Mouse (Mus musculus): Measurements from ENCODE around the gene Gm30302.
"Not testable (repeated sequence)": the region's sequence is repeated elsewhere in the genome, so short reads cannot be mapped to it uniquely, and the experiment has no call there.

Gm30302 gene

DNA sequence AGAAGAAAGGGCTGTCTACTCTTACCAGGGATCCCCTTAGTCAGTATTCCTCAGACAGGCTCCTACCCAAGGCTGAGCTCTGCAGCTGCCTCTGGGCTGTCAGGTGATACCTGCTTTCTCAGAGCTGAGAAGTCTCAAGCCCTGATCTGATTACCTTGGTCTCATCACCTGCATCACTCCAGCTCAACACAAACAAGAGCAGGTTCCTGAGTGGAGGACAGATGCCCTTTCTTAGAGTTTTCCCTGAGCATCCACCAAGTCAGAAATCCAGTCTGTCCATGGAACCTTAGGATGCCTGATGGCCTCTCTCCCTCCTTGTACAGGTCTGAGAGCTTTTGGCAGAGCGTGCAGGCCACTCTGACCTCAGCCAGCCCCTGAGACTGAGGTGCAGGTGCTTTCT lies at the start of gene Gm30302:
TSS of gene Gm30302 (minus strand) at position 101 of the 400 bp plus-strand sequence.
- no peak for DNase-seq (ENCODE audit: low spot score)

DNA sequence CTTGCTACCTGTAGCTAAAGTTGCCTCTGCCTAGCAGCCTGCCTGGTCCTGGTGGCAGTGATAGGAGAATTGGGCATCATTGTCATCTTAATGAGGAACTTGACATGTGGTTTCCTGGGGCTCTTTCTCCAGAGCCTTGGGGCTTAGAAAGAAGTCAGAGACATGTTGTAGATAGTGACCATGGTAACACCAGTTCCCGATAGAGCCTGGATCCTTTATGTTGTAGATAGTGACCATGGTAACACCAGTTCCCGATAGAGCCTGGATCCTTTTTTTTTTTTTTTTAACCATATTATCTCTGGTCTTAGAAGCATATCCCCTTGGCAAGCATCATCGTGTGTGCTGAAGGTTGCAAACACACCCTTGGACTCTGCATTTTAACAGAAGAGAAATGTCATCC lies 48.0 kb upstream of the Gm30302 start:
- DNase-seq (ENCODE audit: low spot score): no peak

DNA sequence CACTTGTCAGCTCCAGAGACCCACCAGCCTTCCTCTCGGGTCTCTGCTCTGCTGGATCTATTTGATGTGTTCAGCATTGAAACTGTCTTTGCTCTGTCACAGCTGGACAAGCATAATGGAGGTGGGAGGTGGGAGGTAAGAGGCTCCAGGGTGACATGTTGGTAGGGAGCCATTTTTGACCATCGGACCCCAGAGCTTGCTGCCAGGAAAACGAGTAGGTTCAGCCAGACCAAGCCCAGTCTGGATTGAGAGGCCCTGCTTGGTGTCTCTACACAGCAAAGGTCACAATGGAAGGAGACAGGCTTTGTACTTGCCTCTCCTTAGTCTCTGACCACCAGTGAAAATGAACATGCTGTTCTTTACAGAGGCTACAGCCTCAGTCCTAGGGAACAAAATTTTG lies 47.3 kb upstream of the Gm30302 start:
- no peak for DNase-seq (ENCODE audit: low spot score)

DNA sequence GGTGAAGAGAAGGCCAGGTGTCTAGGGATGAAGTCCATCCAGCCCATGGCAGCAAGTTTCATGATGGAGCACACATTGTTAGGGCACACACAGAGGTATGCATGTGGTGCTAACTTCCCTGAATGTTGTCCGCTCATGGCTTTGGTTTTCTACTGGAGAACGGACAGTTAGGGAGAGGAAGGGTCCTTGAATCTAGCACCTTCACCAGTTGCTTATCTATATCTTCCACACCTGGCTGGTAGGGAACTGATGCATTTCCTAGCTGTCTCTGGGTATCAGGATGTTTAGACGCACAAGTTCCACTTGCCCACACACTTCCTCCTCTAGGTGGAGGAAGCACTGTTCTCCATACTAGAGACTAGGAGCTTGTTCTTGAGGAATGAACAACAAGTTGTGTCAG lies 46.9 kb upstream of the Gm30302 start:
- no peak for DNase-seq (ENCODE audit: low spot score)

DNA sequence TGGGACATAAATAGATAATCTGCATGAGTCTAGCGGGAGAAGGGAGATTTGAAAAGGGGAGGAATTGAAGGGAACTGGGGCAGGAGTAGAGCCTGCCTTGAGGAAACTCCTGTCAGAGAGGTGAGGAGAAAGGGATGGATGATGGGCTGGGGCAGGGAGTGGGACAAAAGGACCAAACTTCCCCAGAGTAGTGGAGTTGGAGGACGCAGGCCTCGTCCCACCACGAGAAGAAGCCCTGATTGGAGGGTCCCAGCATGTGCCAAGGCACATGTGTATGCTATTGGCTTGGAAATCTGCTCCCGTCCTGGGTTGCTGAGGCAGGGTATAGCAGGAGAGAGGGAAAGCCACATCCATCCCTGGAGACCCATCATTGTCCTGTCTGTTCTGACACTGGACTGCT lies 45.3 kb upstream of the Gm30302 start:
- DNase-seq (ENCODE audit: low spot score): no peak

DNA sequence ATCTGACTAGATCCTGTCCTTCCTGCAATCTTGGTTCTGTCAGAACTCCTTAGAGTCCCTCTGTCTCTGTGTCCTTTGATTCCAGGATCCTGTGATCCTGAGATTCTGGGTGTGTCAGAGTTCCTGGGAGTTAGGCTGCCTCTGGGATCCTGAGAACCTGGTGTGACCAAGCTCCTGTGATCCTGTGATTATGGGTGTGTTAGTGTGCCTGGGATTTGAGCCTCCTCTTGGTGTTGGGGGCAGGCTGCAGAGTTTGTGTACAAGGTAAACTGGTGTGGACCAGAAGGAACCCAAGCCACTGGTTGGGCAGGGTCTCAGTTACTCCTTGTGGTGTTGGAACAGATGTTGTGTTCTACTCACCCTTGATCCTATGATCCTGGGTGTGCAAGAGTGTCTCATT lies 42.4 kb upstream of the Gm30302 start:
- no peak for DNase-seq (ENCODE audit: low spot score)

DNA sequence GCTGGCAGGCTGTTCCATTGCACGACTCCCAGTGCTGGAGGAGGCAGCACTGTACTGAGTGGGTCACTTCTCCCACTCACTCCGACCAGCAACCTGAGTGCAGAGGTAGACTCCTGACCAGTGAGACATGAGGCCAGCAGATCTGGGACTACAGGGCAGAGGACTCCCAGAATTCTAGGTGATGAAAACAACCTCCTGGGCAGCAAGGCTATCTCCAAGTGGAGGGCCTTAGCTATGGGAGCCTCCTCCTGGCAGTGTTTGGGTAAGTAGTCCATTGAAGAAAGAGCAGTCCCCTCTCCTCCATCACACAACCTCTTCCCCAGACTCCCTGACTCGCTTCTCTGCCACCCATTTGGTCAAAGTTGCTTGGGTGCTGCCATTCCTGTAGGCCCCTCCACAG lies 31.6 kb upstream of the Gm30302 start:
- DNase-seq (ENCODE audit: low spot score): no peak

DNA sequence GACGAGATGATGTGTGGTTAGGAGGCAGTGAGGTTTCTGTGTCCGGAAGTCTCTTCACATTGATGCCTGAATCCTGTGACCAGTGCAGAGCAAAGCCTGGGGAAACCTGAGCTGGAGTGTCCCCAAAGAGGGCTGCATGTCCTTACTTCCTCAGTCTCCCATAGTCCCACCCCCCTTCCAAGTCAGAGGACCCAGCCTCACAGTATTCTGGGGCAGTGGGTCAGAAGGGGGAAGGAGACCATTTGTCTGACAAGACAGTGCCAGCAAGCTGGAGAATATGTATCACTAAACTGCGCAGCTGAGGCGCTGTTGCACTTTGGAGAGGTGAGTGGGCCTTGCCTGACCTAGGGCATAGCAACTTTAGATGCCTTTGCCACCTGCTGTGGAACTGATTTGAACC lies 26.5 kb upstream of the Gm30302 start:
- DNase-seq (ENCODE audit: low spot score): no peak

DNA sequence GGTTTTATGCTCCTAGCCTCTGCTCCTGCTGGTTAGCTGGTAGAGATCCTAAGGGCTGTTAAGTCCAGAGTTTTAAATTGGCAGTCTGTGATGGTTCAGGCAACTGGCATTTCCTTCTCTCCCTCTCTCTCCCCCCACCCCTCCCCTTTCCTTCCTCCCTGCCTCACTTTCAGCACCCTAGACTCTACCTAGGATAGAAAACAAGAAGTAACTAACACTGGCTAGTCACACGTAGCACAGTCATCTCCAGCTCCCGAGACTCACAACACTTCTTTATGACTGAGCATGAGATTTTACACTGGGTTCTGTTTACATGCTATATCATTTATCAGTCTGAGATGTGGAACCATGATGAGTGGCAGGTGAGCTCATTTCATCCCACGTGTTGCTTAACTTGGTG lies 16.2 kb upstream of the Gm30302 start:
- no peak for DNase-seq (ENCODE audit: low spot score)

DNA sequence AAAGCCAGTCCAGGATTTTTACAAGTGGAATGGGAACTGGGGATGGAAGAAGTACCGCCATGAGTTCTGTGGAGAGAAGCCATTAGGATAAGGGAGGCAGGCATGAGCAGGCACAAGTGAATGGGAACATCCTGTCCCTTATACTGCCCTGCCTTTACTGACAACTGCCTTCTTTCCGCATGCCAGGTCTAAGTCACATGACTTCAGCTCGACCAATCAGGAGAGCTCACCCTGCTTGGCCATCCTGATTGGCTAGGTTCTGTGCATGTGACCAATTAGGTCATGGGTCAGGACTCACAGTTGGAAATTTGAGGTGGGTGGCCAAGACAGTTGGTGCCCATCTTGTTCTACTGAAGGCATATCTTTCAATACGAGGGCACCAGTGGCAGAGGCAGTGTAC lies 15.6 kb upstream of the Gm30302 start:
- DNase-seq (ENCODE audit: low spot score): no peak

DNA sequence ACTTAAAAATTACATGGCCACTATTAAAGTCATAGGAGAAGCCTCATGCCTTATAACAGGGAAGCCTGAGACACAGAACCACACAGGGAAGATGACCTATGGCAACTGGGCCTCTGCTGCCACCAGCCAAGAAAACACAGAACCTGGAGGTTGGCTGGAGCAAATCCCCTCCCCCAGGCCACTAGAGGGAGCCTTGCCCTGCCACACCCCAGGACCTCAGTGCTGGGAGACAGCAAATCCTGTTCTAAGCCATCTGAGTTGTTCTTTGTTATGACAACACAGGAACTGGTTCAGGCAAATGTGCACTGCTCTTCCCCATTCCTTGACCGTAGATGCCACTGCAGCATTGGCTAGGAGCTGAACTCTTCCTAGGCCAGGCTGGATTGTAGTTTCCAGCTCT lies 8.3 kb upstream of the Gm30302 start:
- DNase-seq (ENCODE audit: low spot score): no peak

DNA sequence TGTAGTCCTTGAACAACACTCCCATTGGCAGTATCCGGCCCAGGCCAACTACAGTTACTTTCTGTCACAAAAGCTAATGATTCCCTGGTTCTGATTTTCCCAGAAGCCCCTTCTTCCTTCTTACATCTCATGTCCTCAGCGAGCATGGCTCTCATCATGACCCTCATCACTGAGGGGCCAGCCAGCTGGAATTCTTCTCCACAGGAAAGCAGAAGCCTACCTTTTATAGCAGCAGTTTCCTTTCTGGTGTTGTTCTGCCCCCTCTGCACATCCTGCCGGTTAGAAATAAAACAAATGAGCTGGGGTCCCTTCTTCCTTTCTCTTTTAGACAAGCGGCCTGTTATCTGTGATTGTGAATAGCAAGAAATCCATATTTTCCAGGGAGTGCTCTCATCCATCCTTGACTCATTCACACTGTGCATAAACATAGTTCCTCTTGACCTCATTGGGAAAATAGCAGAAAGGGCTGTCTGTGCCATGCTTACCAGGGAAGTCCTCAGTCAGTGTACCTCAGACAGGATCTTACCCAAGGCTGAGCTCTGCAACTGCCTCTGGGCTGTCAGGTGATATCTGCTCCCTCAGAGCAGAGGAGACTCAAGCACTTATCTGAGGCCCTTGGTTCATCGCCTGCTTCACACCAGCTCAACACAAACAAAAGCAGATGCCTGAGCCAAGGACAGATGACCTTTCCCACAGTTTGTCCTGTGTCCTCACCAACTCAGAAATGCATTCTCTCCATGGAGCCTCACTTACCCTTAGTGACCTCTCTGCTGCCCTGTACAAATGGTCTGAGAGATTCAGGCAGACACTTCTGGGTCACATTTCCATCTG lies 10.0 kb downstream of the Gm30302 start:
- no peak for DNase-seq (ENCODE audit: low spot score)

DNA sequence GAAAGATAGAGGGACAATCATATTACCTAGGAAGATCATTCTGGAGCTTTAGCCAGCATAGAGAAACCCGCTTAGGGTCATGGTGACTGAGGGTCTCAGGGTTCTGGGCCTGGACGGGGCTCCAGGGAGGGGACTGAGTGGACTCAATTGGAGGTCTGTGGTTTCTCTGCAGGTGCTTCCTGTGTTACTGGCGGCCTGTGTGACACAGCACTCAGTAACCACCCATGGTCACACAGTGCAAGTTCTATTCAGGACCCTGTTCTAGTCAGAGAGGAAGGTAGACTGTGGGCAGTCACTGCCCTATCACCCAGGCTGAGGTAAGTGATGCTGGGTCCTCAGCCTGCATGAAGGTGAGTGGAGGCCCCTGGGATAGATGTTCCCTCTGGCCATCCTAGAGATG lies 14.9 kb downstream of the Gm30302 start:
- no peak for DNase-seq (ENCODE audit: low spot score)

DNA sequence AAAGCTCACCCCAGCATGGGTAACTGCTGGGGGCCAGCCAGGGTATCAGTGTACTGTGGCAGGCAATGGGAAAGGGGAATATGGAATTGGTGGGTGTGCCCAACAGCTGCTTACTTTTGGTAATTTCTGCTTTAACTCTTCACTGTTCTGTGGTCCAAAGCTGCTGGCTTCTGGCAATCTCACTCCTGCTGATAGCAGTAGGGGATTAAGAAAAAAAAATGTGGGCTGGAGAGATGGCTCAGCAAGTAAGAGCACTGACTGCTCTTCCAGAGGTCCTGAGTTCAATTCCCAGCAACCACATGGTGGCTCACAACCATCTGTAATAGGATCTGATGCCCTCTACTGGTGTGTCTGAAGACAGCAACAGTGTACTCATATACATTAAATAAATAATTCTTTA lies 27.3 kb downstream of the Gm30302 start:
- not testable (repeated sequence) for DNase-seq (ENCODE audit: low spot score)

DNA sequence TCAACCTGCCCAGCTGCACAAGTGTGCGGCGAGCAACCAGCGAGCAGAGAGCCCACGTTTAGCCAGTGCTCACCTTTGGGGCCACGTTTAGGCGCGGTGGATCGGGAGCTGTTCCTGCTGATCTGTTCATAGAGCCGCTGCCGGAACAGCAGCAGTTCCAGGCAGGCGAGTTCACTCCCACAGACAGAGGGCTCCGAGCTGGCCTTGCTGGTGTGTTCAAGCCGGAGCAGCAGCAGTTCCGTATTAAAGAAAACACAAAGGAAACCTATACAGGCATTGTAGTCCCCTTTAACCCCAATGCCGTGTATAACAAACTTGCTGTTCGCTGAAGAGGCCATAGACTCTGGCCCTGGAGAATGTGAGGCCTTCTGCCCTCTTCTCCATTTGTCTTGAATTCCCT lies 29.7 kb downstream of the Gm30302 start:
- DNase-seq (ENCODE audit: low spot score): no peak

DNA sequence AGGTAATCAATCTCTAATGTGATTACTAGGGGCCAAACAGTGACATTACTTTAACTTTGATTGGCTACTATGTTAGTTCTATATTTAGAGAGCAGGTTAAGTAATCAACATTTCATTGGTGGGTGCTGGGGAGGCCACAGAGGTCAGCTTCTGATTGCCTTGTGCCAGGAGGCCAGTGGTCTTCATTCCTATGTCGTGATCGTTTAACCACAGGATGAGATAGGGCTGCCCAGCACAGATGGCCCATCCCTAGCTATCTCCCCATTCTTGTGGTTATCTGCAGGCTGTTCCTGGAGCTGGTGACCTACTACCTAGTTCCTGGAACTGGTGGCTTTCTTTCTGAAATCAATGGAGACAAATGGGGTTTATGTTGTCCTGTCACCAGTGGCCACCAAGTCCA lies 30.8 kb downstream of the Gm30302 start:
- no peak for DNase-seq (ENCODE audit: low spot score)

DNA sequence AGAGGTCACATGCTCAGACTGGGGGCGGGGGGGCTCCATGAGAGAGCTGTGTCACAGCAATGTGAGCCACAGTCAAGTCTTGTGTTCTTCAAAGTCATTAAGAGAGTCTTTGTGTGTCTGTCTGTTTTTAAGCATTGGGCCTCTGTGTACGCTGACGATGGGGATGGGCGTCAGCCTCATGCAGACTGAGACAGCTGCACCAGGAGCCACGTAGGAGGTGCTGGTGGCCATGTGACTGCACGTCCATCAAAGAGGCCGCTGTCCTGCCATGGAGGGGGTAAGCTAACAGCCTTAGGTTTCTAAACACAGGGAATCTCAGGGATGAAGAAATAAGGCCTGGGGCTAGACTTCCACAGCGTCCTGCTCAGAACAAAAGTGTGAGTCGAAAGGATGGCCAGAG lies 32.5 kb downstream of the Gm30302 start:
- DNase-seq (ENCODE audit: low spot score): no peak

DNA sequence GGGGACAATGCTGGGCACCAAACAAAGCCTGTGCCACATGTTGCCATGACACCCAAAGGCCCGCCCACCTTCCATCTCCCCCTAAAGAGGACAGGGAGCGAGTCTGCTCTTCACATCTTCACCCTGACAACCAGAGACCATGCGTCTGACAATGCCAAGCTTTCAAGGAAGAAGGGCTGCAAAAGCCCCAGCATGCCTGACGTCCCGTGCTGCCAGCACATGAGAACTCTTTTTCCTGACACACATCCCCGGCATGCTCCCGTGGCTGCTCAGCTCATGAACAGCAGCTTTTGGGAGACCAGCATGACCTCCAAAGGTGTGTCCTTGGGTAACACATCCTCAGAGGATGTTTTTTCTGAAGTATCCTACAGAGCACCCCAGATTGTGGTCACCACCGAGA lies 33.5 kb downstream of the Gm30302 start:
- no peak for DNase-seq (ENCODE audit: low spot score)

DNA sequence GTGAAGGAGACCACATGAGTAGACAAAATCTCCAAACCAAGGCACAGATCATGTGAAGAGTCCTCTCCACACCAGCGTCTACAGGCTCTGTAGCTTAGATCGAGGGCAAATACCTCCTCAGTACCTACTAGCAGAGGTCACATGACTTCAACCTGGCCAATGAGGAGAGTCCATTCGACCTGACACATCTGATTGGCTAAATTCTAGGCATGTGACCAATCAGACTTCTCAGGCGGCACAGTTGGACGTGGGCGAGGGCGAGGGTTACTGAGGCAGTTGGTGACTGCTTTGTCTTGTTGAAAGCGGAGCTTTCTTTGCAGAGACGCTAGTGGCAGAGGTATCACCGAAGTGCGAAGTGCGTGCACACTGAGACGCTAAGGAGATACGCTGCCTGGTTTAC lies 36.6 kb downstream of the Gm30302 start:
- no peak for DNase-seq (ENCODE audit: low spot score)

DNA sequence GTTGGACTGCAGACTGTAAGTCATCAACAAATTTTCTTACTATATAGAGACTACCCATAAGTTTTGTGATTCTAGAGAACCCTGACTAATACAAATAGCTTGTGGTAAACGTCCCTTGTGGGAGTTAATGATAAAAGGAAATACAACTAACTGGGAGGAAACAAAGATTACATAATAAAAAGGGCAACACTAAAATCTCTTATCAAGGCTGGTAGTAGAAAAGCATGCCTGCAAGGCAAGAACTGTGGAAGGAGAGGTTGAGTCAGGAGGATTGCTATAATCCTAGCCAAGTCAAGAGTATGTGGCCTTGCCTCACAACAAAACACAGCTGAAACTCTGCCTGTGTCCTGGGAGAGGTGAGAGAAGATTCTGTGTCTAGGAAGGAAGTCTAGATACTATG lies 38.1 kb downstream of the Gm30302 start:
- DNase-seq (ENCODE audit: low spot score): no peak

DNA sequence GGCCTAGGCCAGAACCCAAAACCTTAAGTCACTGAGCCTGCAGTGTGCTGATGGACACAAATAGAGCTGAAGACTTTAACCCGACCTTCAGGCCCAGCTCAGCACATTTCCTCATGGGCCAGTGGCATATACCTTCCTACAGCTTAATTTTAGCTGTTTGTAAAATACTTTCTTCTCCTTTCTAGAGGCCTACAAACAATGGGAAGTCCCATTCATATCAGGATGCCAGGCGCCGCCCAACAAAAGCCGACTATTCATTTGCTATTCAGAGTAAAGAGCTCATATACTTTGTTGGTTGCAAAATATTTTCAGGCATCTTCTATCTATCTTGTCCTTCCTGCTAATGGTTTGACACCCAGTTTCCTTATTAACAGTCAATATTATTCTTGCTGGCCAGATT lies 40.8 kb downstream of the Gm30302 start:
- no peak for DNase-seq (ENCODE audit: low spot score)

DNA sequence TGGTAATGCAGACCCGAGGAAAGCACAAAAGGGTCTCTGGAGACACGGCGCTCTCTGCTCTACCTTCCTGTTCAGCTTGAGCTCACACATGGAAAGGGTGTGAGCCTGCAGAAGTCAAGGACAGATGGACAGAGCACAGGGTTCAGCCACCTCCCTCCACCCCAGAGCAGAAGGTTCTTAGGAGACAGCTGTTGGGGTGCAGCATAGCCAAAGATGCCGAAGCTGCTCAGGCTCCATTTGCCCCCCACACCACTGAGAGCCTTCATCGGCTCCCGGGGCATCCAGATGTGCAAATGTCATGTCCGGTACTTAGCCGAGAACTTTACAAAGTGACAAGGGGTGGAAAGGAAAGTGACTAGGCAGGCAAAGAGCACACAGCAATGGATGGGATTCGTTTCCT lies 42.2 kb downstream of the Gm30302 start:
- DNase-seq (ENCODE audit: low spot score): no peak

DNA sequence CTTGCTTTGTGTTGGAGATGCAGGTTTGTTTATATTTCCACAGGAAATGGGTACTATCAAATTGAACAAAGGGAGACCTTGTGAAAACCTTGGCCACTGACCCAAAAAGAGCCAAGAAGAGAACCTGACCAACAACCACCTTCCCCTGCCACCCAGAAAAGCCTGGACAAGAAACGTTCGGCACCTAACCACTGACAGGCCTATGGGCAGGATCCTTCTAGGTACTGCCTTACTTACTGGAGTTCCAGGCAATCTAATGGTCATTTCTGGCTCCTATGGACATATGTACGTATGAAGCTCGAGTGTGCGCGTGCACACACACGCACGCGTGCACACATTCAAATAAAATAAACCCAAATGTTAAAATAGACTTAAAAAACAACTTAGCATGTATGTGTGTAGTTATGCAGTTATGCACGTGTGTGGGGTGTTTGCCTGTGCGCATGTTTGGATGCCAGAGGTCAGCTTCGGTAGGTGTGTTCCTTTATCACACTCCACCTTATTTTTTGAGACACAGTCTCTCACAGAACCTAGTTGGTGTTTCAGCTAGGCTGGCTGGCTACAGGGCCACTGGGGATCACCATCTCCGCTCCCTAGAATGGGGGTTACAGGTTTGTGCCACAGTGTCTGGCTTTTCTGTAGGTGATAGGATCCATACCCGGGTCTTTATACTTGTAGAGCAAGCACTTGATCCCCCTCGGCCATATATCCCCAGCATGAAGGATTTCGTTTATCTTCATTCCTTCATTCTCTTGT lies 57.3 kb downstream of the Gm30302 start:
- no peak for DNase-seq (ENCODE audit: low spot score)

DNA sequence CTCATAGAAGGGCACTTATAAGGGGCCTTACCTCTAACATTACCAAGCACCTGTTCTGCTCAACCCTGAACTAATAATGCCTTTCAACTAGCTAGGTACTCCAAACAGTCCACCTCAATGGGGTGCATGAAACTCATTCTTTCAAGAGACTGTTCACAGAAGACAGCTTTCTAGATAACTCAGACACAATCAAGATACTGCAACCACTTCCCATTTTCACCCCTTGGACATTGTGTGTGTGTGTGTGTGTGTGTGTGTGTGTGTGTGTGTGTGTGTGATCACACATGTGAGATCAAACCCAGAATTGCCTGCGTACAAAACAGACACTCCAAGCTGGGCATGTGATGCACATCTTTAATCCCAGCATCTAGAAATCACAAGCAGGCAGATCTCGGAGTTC lies 60.8 kb downstream of the Gm30302 start:
- no peak for DNase-seq (ENCODE audit: low spot score)
